Mouse (Mus musculus) myocyte (in vitro differentiated cells): ENCODE results near the gene Hils1. TPM values are rescaled to one million over a fixed set of nuclear protein-coding genes. Genes with fewer than 3 reads are reported as not detected.

Experiments used
- H3K27me3 ChIP-seq: one replicate; pipeline ENCODE4 v1.6.1; 2011; ENCODE audit not compliant: control insufficient read depth, insufficient read depth, insufficient read length
- H3K36me3 ChIP-seq: one replicate; pipeline ENCODE4 v1.6.1; 2011; ENCODE audit not compliant: control insufficient read depth, insufficient read depth
- H3K4me2 ChIP-seq: one replicate; pipeline ENCODE4 v1.6.1; 2011; ENCODE audit warnings: low read depth, control low read depth
- H3K4me3 ChIP-seq: one replicate; pipeline ENCODE4 v1.5.1; 2011; ENCODE audit warnings: mild to moderate bottlenecking, control low read depth, moderate library complexity
- H3K79me2 ChIP-seq: one replicate; pipeline ENCODE4 v1.6.1; 2011; ENCODE audit not compliant: control insufficient read depth, insufficient read depth
- H3ac ChIP-seq: one replicate; pipeline ENCODE4 v1.6.1; 2011; ENCODE audit not compliant: control insufficient read depth, insufficient read length
- CEBPB ChIP-seq: IDR thresholded peaks from 2 replicates; pipeline ENCODE4 v1.6.1; 2011; ENCODE audit warnings: mild to moderate bottlenecking, moderate library complexity; ENCODE audit not compliant: poor library complexity, insufficient read depth, severe bottlenecking
- E2F4 ChIP-seq: IDR thresholded peaks from one replicate; pipeline ENCODE4 v1.6.1; 2011; ENCODE audit warnings: mild to moderate bottlenecking, control low read depth, moderate library complexity; ENCODE audit not compliant: insufficient read depth
- MAX ChIP-seq: IDR thresholded peaks from one replicate; pipeline ENCODE4 v1.6.1; 2011; ENCODE audit warnings: low read depth, mild to moderate bottlenecking, control low read depth
- MYOD1 ChIP-seq, 3 experiments: IDR thresholded peaks; one replicate each; pipeline ENCODE4 v1.6.1; 2011; ENCODE audit warnings: control low read depth in 2 of 3, low read depth in 2 of 3, mild to moderate bottlenecking in 2 of 3, moderate library complexity in 1 of 3; ENCODE audit not compliant: insufficient read length in 2 of 3, control insufficient read depth in 1 of 3
- MYOG ChIP-seq, 3 experiments: IDR thresholded peaks; one replicate each; pipeline ENCODE4 v1.6.1; 2011; ENCODE audit warnings: control low read depth in 2 of 3, low read depth in 2 of 3, mild to moderate bottlenecking in 2 of 3; ENCODE audit not compliant: insufficient read length in 2 of 3, control insufficient read depth in 1 of 3, insufficient read depth in 1 of 3
- POLR2A ChIP-seq: IDR thresholded peaks from one replicate; pipeline ENCODE4 v1.6.1; 2011; ENCODE audit warnings: low read depth, mild to moderate bottlenecking, control low read depth, moderate library complexity; ENCODE audit not compliant: insufficient read length
- POLR2AphosphoS2 ChIP-seq: IDR thresholded peaks from one replicate; pipeline ENCODE4 v1.6.1; 2011; ENCODE audit warnings: low read depth, control low read depth; ENCODE audit not compliant: insufficient read length
- REST ChIP-seq: IDR thresholded peaks from one replicate; pipeline ENCODE4 v1.6.1; 2011; ENCODE audit warnings: mild to moderate bottlenecking, control low read depth, moderate library complexity; ENCODE audit not compliant: insufficient read depth, insufficient read length
- SRF ChIP-seq: IDR thresholded peaks from one replicate; pipeline ENCODE4 v1.6.1; 2011; ENCODE audit warnings: low read depth; ENCODE audit not compliant: control insufficient read depth, insufficient read length
- TCF12 ChIP-seq: IDR thresholded peaks from one replicate; pipeline ENCODE4 v1.6.1; 2011; ENCODE audit warnings: mild to moderate bottlenecking, control low read depth; ENCODE audit not compliant: poor library complexity, insufficient read depth, severe bottlenecking
- TCF3 ChIP-seq: IDR thresholded peaks from one replicate; pipeline ENCODE4 v1.6.1; 2011; ENCODE audit warnings: low read depth, control low read depth; ENCODE audit not compliant: insufficient read length
- USF1 ChIP-seq: IDR thresholded peaks from one replicate; pipeline ENCODE4 v1.6.1; 2011; ENCODE audit warnings: low read depth, mild to moderate bottlenecking, control low read depth, moderate library complexity
- polyA plus RNA-seq: library from polyadenylated mRNA; unstranded; fragments of >200 nt; fragmentation: generic; extraction: Trizol; gene quantifications from one replicate; pipeline ENCODE4 v1.2.1, GENCODE M21; 2012; ENCODE audit warnings: missing spikeins

Gene Hils1
- polyA plus RNA-seq, 1 experiment = 0.37 TPM

DNA sequence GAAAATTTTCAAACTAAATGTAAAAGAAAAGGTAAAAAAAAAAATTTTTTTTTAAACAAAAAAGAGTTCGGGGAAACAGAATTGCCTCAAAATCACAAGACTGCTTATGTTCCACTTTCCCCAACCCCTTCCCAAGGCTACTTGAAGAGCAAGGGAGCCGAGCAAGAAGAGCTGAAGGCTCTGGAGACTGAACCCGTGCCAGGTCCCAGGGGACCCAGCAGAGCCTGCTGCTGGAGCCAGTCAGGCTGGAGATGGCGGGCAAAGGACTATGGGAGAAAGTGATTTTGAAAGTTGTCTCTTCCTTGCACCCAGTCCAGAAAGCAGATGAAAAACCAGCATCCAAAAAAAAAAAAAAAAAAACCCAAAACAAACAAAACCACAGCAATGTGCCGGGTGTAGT, 18.4 kb downstream of the Hils1 start:
- no peak for TF ChIP-seq TCF3
- TF ChIP-seq MYOD1 (IDR thresholded peaks at IDR 0.05; ENCODE audit: control insufficient read depth in 1 of 3, insufficient read length in 2 of 3, low read depth in 2 of 3) = no peak
- no peak overlapping the region for H3ac ChIP-seq
- H3K79me2 ChIP-seq = no peaks in the 10 kb centered on the region
- no peak overlapping the region for H3K4me3 ChIP-seq
- no peak overlapping the region for H3K4me2 ChIP-seq
- H3K36me3 ChIP-seq = no peaks in the 10 kb centered on the region
- no peaks in the 10 kb centered on the region for H3K27me3 ChIP-seq

GRCm38 (mm10) chr11:94986435-94986834, 19.0 kb downstream of the Hils1 start:
- Histone ChIP-seq H3K27me3 (no peaks in the 10 kb centered on the region), H3K4me3 (no peak overlapping the region), H3K79me2 (no peaks in the 10 kb centered on the region), H3K4me2 (no peak overlapping the region), H3K36me3 (no peaks in the 10 kb centered on the region), H3ac (no peak overlapping the region)
- TF ChIP-seq SRF (no peak), POLR2A (no peak), E2F4 (no peak), REST (no peak), TCF12 (no peak), MYOD1 (IDR thresholded peaks at IDR 0.05; ENCODE audit: control insufficient read depth in 1 of 3, insufficient read length in 2 of 3, low read depth in 2 of 3) (no peak), MYOG (IDR thresholded peaks at IDR 0.05; ENCODE audit: control insufficient read depth in 1 of 3, insufficient read depth in 1 of 3, insufficient read length in 2 of 3, low read depth in 2 of 3) (no peak)

DNA sequence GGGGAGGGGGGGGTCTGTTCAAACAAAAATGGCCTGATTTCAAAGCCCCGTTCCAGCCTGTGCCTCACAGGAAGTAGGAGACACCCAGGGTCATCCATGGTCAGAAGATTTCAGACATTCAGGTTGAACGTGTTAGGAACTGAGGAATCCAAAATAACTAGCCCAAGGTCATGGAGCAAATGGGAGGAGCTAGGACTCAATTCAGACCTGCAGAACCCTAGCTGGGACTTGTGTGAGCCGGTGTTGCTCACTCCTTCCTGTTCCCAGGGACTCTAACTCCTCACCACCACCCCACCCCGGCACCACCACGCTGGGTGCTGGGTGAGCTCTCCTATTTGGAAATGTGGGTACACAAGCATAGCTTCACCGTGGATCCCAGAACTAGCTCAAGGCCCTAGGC, 19.9 kb downstream of the Hils1 start:
- TF ChIP-seq TCF12 (no peak), TCF3 (no peak), MAX (no peak), MYOG (IDR thresholded peaks at IDR 0.05; ENCODE audit: control insufficient read depth in 1 of 3, insufficient read depth in 1 of 3, insufficient read length in 2 of 3, low read depth in 2 of 3) (no peak), CEBPB (no peak), REST (no peak)
- peaks cover 5% of the 10 kb centered on the region for H3K79me2 ChIP-seq
- no peak overlapping the region for H3ac ChIP-seq
- H3K27me3 ChIP-seq = no peaks in the 10 kb centered on the region
- no peak overlapping the region for H3K4me3 ChIP-seq
- no peaks in the 10 kb centered on the region for H3K36me3 ChIP-seq
- H3K4me2 ChIP-seq = no peak overlapping the region

DNA sequence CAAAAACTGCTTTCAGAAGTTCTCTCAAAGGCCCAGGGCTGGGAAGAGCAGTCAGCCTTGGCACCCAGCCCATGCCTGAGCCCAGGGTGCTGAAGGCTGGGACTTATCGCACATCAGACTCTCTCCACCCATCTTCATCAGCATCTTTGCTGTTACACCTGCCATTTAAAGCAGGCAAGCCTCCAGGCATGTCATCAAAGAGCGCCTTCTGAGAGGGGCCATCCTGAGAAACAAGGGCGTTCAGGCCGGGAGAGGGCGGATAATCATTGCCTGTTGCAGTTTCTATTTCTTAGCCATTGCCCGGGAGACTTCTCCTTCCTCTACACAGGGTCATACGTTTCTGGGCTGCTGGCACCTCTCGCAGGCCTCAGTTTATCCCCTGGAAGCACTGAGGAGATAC, 20.5 kb downstream of the Hils1 start:
- Histone ChIP-seq H3K4me2 (no peak overlapping the region), H3K79me2 (peaks cover 10% of the 10 kb centered on the region), H3K4me3 (no peak overlapping the region), H3ac (no peak overlapping the region), H3K36me3 (no peaks in the 10 kb centered on the region), H3K27me3 (no peaks in the 10 kb centered on the region)
- TF ChIP-seq E2F4 = no peak
- TF ChIP-seq SRF = no peak
- TF ChIP-seq MAX = no peak
- no peak for TF ChIP-seq MYOG (IDR thresholded peaks at IDR 0.05; ENCODE audit: control insufficient read depth in 1 of 3, insufficient read depth in 1 of 3, insufficient read length in 2 of 3, low read depth in 2 of 3)
- no peak for TF ChIP-seq POLR2AphosphoS2
- TF ChIP-seq POLR2A = no peak
- TF ChIP-seq CEBPB = no peak
- TF ChIP-seq MYOD1 (IDR thresholded peaks at IDR 0.05; ENCODE audit: control insufficient read depth in 1 of 3, insufficient read length in 2 of 3, low read depth in 2 of 3) = no peak
- no peak for TF ChIP-seq TCF3

GRCm38 (mm10) chr11:94988780-94989561, 21.6 kb downstream of the Hils1 start:
- no peaks in the 10 kb centered on the region for H3K27me3 ChIP-seq
- H3K36me3 ChIP-seq = no peaks in the 10 kb centered on the region
- H3K79me2 ChIP-seq = peaks cover 22% of the 10 kb centered on the region
- H3ac ChIP-seq = no peak overlapping the region
- H3K4me2 ChIP-seq = peak overlapping the region; percentile 87
- H3K4me3 ChIP-seq = peak overlapping the region; percentile 46
- TF ChIP-seq POLR2A (no peak), TCF12 (no peak), MYOD1 (IDR thresholded peaks at IDR 0.05; ENCODE audit: control insufficient read depth in 1 of 3, insufficient read length in 2 of 3, low read depth in 2 of 3) (peak in 2 of 3 experiments; percentile 26 to 52), CEBPB (no peak), REST (no peak)

- TF ChIP-seq SRF (no peak), TCF3 (no peak), TCF12 (peak; percentile 29), MAX (no peak), REST (no peak), USF1 (no peak), CEBPB (no peak), POLR2AphosphoS2 (peak; percentile 75), MYOG (IDR thresholded peaks at IDR 0.05; ENCODE audit: control insufficient read depth in 1 of 3, insufficient read depth in 1 of 3, insufficient read length in 2 of 3, low read depth in 2 of 3) (peak; percentile 49 to 88 (median 74)), POLR2A (peak; percentile 59), MYOD1 (IDR thresholded peaks at IDR 0.05; ENCODE audit: control insufficient read depth in 1 of 3, insufficient read length in 2 of 3, low read depth in 2 of 3) (peak; percentile 77 to 87 (median 79)), E2F4 (no peak)
- peak overlapping the region; percentile 46 for H3K4me3 ChIP-seq
- H3ac ChIP-seq = no peak overlapping the region
- no peaks in the 10 kb centered on the region for H3K36me3 ChIP-seq
- peaks cover 28% of the 10 kb centered on the region for H3K79me2 ChIP-seq
- no peaks in the 10 kb centered on the region for H3K27me3 ChIP-seq
- H3K4me2 ChIP-seq = peak overlapping the region; percentile 87
These were observed 22.2 kb downstream of the Hils1 start for GRCm38 (mm10) chr11:94989562-94990017.
